Mouse (Mus musculus) forebrain, embryonic 16.5 days (tissue): ENCODE data around the gene Adgrl3. TPM values are rescaled to one million over a fixed set of nuclear protein-coding genes. Genes with fewer than 3 reads are reported as not detected.

Source experiments
- ATAC-seq: fragments of 200-750 bp; cut with Nextera tagmentation; 2 replicates; pipeline ENCODE4 v1.8.0; 2017; ENCODE audit warnings: mild to moderate bottlenecking, moderate library complexity
- H3K27ac ChIP-seq: fragments of 300-500 bp; sonication (generic); 2 replicates; pipeline ENCODE4 v1.5.1; 2014; ENCODE audit warnings: low read length, control low read depth
- H3K27me3 ChIP-seq: fragments of 300-500 bp; sonication (generic); replicated peaks from 2 replicates; pipeline ENCODE4 v1.6.1; 2014; ENCODE audit warnings: low read length; ENCODE audit not compliant: control insufficient read depth, insufficient read depth
- H3K36me3 ChIP-seq: fragments of 300-500 bp; sonication (generic); 2 replicates; pipeline ENCODE4 v1.6.1; 2014; ENCODE audit not compliant: control insufficient read depth, insufficient read depth
- H3K4me1 ChIP-seq: fragments of 300-500 bp; sonication (generic); replicated peaks from 2 replicates; pipeline ENCODE4 v1.6.1; 2014; ENCODE audit warnings: low read length; ENCODE audit not compliant: control insufficient read depth, insufficient read depth
- H3K4me2 ChIP-seq: fragments of 300-500 bp; sonication (generic); 2 replicates; pipeline ENCODE4 v1.6.1; 2014; ENCODE audit warnings: mild to moderate bottlenecking, low read length, control low read depth
- H3K4me3 ChIP-seq: fragments of 300-500 bp; sonication (generic); replicated peaks from 2 replicates; pipeline ENCODE4 v1.5.1; 2014; ENCODE audit warnings: mild to moderate bottlenecking, low read length, control low read depth
- H3K9ac ChIP-seq: fragments of 300-500 bp; sonication (generic); replicated peaks from 2 replicates; pipeline ENCODE4 v1.6.1; 2014; ENCODE audit warnings: low read depth, low read length, control low read depth
- H3K9me3 ChIP-seq: fragments of 300-500 bp; sonication (generic); 2 replicates; pipeline ENCODE4 v1.6.1; 2016; ENCODE audit warnings: low read length; ENCODE audit not compliant: control insufficient read depth
- WGBS: fragments of 180-500 bp; shearing (Covaris S2); extraction: QIAGEN DNeasy Blood & Tissue Kit; methylation state at CpG from one replicate; pipeline ENCODE4 v1.1.7; 2014; 5-methylcytosine and 5-hydroxymethylcytosine counted together
- polyA plus RNA-seq: library from polyadenylated mRNA; unstranded; fragments of >200 nt; fragmentation: Nextera tagmentation; extraction: Ambion mirVana; gene quantifications from 2 replicates; pipeline ENCODE4 v1.2.1, GENCODE M21; 2015

Gene Adgrl3
- polyA plus RNA-seq, 1 experiment from 2014 or later, result 63.6 TPM

DNA sequence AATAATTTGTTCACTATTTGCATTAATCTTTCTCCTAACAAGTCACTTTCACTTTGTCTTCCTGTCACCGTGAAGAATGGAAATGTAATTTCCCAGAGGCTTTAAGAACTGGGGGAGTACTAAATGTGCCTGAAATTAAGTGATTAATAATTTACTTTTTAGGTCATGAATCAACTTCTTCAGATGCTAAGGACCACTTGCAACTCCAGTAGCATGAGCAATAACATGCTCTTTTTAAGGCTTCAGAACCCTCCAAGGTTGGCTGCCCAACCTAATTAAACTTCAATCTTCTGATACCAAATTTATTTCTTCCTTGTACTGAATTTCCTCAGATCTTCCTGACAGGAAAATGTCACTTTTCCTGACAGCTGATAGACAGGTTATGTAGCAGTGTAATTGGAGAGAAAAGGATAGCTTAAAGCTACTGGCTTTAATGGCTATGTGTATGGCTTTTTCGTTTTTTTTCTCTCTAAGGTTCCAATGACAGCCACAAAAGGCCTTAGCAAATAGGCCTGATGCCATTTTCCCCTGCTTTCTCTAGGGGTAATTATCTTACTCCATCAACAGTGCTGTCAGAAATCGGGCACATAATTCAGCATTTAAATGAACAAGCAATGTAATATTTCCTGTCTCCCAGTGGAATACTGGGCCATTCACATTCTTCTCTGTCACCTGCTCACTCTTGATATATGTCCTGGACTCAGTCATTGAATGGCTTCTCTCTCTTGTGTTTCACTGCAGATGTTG lies 718.5 kb downstream of the Adgrl3 start:
- Histone ChIP-seq H3K9ac (no peak overlapping the region), H3K4me2 (no peak overlapping the region), H3K4me3 (no peak overlapping the region), H3K27ac (no peak overlapping the region), H3K4me1 (peaks cover 6% of the 10 kb centered on the region; the same call in 1 of the 2 replicates), H3K36me3 (no peaks in the 10 kb centered on the region), H3K27me3 (no peaks in the 10 kb centered on the region), H3K9me3 (no peaks in the 10 kb centered on the region)
- WGBS, result 40% methylated on average over 3 of the region's 3 CpGs
- peak; percentile 36; the same call in 1 of the 2 replicates for ATAC-seq

- no peak for ATAC-seq
- WGBS, result 94% methylated on average over 3 of the region's 3 CpGs
- Histone ChIP-seq H3K4me3 (no peak overlapping the region), H3K27ac (no peak overlapping the region), H3K4me1 (no peaks in the 10 kb centered on the region), H3K9ac (no peak overlapping the region), H3K27me3 (no peaks in the 10 kb centered on the region), H3K9me3 (no peaks in the 10 kb centered on the region), H3K4me2 (no peak overlapping the region), H3K36me3 (no peaks in the 10 kb centered on the region)
These were observed 732.5 kb downstream of the Adgrl3 start for GRCm38 (mm10) chr5:81752426-81752825.

GRCm38 (mm10) chr5:81755711-81756110 lies 735.8 kb downstream of the Adgrl3 start:
- Histone ChIP-seq H3K9ac (no peak overlapping the region), H3K36me3 (no peaks in the 10 kb centered on the region), H3K27me3 (no peaks in the 10 kb centered on the region), H3K27ac (no peak overlapping the region), H3K4me3 (no peak overlapping the region), H3K4me2 (no peak overlapping the region), H3K4me1 (no peaks in the 10 kb centered on the region), H3K9me3 (no peaks in the 10 kb centered on the region)
- no peak for ATAC-seq
- 92% methylated on average over 2 of the region's 2 CpGs for WGBS

DNA sequence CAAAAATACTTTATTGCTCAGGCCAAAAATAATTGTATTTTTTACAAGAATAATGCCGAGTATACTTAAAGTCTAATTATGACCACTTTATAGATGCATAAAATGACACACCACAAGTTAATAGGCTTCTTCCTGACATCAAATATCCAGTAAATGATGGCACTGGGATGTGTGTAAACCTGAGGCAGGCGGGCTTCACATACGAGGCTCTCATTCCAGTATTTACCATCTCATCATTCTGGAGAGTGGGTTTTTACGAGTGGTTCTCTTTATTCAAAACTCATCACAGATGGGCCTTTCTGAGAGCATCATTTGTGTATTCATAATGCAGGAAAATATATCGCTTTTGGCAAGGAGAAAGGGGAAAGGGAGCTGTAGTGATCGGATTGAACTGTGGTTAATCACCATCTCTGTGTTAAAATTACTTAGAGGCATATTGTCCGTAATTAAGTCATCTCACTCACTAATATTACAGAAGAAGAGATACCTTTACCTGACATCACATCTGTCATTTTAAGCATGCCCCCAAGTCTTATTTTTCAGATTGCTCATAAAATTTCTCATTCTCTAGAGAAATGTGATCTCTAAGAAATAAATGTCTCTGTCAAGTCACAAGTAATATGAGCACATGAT lies 737.3 kb downstream of the Adgrl3 start:
- WGBS, result 67% methylated on average over 7 of the region's 7 CpGs
- no peak overlapping the region for H3K4me2 ChIP-seq

DNA sequence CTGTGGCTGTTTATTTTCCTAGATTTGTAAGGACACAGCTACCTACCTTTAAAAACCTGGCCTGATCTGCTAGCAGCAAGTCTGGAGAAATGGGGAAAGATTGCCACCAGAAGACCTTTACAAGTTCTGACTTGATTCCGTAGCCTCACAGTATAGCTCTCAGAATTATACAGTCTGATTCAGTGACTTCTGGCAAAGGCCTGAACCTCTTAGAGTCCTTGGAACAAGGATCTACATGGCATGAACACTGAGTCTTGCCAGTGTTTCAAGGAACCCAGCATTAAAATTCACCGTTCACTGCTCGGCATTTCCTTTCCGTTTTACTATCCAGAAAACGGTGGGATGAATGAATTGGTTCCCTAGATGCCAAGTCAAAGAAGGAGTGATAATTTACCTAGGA lies 756.3 kb downstream of the Adgrl3 start:
- no peaks in the 10 kb centered on the region for H3K36me3 ChIP-seq
- no peak for ATAC-seq
- H3K9ac ChIP-seq, result no peak overlapping the region
- 72% methylated on average over 5 of the region's 5 CpGs for WGBS
- no peak overlapping the region for H3K27ac ChIP-seq
- no peak overlapping the region for H3K4me3 ChIP-seq
- H3K9me3 ChIP-seq, result no peaks in the 10 kb centered on the region
- no peak overlapping the region for H3K4me2 ChIP-seq
- no peaks in the 10 kb centered on the region for H3K27me3 ChIP-seq
- H3K4me1 ChIP-seq, result no peaks in the 10 kb centered on the region; the same call in 1 of the 2 replicates

More for the DNA sequence above, 737.3 kb downstream of the Adgrl3 start:
- Histone ChIP-seq H3K27me3 (no peaks in the 10 kb centered on the region), H3K27ac (no peak overlapping the region), H3K9ac (no peak overlapping the region), H3K4me1 (no peaks in the 10 kb centered on the region), H3K4me3 (no peak overlapping the region), H3K9me3 (no peaks in the 10 kb centered on the region), H3K36me3 (no peaks in the 10 kb centered on the region)
- ATAC-seq, result no peak

GRCm38 (mm10) chr5:81776746-81777145 lies 756.8 kb downstream of the Adgrl3 start:
- no peak overlapping the region for H3K4me2 ChIP-seq
- no peaks in the 10 kb centered on the region for H3K36me3 ChIP-seq
- no peak for ATAC-seq
- no peak overlapping the region for H3K27ac ChIP-seq
- H3K4me3 ChIP-seq, result no peak overlapping the region
- no peaks in the 10 kb centered on the region; the same call in 1 of the 2 replicates for H3K4me1 ChIP-seq
- no peaks in the 10 kb centered on the region for H3K9me3 ChIP-seq
- H3K27me3 ChIP-seq, result no peaks in the 10 kb centered on the region
- H3K9ac ChIP-seq, result no peak overlapping the region
- WGBS, result 41% methylated on average over 5 of the region's 5 CpGs

- Histone ChIP-seq H3K4me1 (0 out of 2 replicates have a peak, but pooled peaks cover 2% of the 10 kb centered on the region), H3K27me3 (no peaks in the 10 kb centered on the region), H3K4me2 (no peak overlapping the region), H3K9me3 (no peaks in the 10 kb centered on the region), H3K4me3 (no peak overlapping the region), H3K9ac (no peak overlapping the region), H3K27ac (no peak overlapping the region), H3K36me3 (no peaks in the 10 kb centered on the region)
- ATAC-seq, result no peak
- WGBS, result 85% methylated on average over 8 of the region's 8 CpGs
These were observed 764.8 kb downstream of the Adgrl3 start for GRCm38 (mm10) chr5:81784770-81785169.

GRCm38 (mm10) chr5:81790710-81791109 lies 770.8 kb downstream of the Adgrl3 start:
- H3K27me3 ChIP-seq, result no peaks in the 10 kb centered on the region
- no peak overlapping the region for H3K4me2 ChIP-seq
- H3K9ac ChIP-seq, result no peak overlapping the region
- ATAC-seq, result no peak
- H3K4me3 ChIP-seq, result no peak overlapping the region
- H3K36me3 ChIP-seq, result peaks cover 4% of the 10 kb centered on the region; the same call in 1 of the 2 replicates
- no peak overlapping the region for H3K27ac ChIP-seq
- H3K4me1 ChIP-seq, result no peaks in the 10 kb centered on the region
- WGBS, result 90% methylated on average over 1 of the region's 1 CpGs
- H3K9me3 ChIP-seq, result no peaks in the 10 kb centered on the region

DNA sequence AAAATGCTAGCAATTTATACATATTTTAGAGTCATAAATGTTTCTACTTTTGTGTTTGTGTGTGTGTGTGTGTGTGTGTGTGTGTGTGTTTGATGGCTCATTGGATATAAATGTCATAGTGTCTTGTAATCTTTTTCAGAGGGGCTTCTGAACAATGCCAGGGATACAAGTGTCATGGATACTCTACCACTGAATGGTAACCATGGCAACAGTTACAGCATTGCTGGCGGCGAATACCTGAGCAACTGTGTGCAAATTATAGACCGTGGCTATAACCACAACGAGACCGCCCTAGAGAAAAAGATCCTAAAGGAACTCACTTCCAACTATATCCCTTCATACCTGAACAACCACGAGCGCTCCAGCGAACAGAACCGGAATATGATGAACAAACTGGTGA lies 774.2 kb downstream of the Adgrl3 start:
- Histone ChIP-seq H3K9ac (no peak overlapping the region), H3K4me2 (no peak overlapping the region), H3K27ac (no peak overlapping the region), H3K36me3 (peaks cover 4% of the 10 kb centered on the region; the same call in 1 of the 2 replicates), H3K27me3 (no peaks in the 10 kb centered on the region), H3K9me3 (no peaks in the 10 kb centered on the region), H3K4me1 (no peaks in the 10 kb centered on the region), H3K4me3 (no peak overlapping the region)
- ATAC-seq, result no peak
- WGBS, result 87% methylated on average over 9 of the region's 9 CpGs
